Mouse (Mus musculus): ENCODE measurements at regions not wholly inside any gene's neighbourhood (a gene's known extent, or its start where the extent isn't known, plus 50 kb on each side); places are given as distances from the start of the nearest gene placed in this dataset.

GRCm38 (mm10) chr10:125794504-125794903 lies 171.5 kb upstream of the Lrig3 start:
- no peak for TF ChIP-seq POLR2A (IDR thresholded peaks at IDR 0.05; ENCODE audit: borderline replicate concordance, extremely low read depth, insufficient read depth, insufficient read length, poor library complexity, severe bottlenecking)
- no peak for TF ChIP-seq CTCF (IDR thresholded peaks at IDR 0.05; ENCODE audit: borderline replicate concordance, extremely low read depth, insufficient read depth, insufficient read length)

All from brain, embryonic 14.5 days (tissue).